Mouse (Mus musculus): Measurements from ENCODE around the gene Hnrnph3.
A peak's percentile ranks its signal among the peaks of the same experiment; 100 is the strongest.
"Not testable (repeated sequence)": the region's sequence is repeated elsewhere in the genome, so short reads cannot be mapped to it uniquely, and the experiment has no call there.

Hnrnph3 gene

DNA sequence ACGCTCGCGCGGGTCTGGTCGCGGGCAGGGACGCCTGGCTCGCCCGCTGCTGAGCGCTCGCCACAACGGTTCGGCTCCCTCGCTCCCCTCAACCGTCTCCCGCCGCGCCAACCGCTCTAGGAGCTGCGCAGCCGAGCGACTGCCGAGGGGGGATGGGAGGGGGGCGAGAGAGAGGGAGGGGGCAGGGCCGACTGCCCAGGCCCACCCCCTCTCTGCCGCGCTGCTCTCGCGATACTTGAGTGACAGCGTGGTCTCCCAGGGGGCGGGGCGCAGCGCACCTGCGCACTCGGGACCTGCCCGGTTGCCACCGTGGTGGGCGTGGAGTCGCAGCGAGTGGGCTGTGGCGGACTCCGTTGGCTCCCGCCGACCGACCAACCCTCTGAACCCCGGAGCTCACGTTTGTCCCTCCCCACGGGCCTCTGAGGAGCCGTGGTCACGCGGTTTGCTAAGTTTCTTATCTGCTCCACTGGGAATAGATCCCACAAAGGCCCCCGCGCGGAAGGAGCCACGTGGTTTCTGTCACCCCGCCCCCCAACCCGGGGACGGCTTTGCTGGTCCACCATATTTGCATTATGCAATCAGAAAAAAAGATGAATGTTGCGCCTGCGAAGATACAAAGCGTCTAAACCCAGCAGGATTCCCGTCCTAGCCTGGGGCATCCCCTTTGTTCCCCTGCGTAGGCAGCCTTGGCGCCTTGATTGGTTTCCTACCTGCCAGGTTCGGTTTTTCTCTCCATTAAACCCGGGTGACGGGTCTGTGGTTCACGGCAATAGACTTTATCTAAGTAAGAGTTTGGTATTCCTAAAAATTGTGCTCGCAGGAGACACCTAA, at the start of gene Hnrnph3, which contains the start of gene Pbld2:
Gene Hnrnph3, minus strand, starts transcription at position 469 of the 831 bp plus-strand sequence.
Gene Pbld2, plus strand, starts transcription at position 567 of the 831 bp plus-strand sequence.
- DNase-seq (ENCODE audit: low spot score), result peak; percentile 98

DNA sequence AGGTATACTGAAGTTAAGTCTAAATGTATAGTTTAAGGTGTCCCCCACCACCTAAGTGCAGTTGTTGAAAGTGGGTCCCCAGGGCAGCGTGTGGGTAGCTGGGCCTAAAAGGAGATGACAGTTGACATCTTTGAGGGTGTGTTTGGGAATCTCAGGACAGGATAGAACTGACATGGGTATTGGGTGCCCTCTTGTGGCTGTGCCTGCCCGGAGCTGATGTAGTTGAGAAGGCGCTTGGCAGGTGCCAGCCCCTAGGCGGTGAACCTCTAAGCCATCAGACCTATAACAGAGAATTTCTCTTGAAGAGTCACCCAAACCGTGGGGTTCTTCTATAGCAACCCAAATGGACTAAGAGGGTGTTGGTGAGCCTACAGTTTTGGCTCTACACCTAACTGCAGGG, 42.0 kb upstream of the Hnrnph3 start:
- DNase-seq (ENCODE audit: low spot score), result peak; percentile 49

DNA sequence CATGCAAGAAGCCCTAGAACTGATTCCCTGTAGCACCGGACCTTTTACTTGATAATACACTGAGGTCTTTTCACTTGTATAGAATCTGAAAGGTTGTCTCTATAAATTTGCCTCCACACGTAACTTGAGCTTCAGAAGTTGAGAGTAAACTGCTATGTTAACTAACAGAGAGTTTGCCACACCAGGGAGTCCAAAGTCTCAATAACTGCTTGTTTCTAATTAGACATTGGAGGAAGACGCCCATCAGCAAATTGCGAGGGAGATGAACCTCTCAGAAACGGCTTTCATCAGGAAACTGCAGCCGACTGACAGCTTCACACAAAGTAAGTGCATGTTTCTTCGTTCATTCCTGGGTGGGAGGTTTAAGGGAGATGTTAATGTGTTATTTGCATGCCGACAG, 41.5 kb upstream of the Hnrnph3 start:
- no peak for DNase-seq (ENCODE audit: low spot score)

DNA sequence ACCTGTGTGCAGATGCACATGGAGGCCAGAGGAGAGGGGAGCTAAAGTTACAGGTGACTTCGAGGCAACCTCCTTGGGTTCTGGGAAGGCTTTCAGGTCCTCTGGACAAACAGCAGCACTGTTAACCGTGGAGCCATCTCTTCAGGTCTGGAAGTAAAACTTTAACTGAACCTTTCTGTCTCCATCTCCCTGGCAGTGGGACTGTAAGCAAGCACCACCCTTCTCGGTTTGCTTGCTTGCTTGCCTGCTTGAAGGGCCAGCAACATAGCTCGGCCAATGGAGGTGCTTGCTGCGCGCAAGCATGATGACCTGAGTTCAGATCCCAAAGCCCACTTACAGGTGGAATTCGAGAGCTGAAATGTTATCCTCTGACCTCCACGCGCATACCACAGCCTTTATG, 40.5 kb upstream of the Hnrnph3 start:
- no peak for DNase-seq (ENCODE audit: low spot score)

DNA sequence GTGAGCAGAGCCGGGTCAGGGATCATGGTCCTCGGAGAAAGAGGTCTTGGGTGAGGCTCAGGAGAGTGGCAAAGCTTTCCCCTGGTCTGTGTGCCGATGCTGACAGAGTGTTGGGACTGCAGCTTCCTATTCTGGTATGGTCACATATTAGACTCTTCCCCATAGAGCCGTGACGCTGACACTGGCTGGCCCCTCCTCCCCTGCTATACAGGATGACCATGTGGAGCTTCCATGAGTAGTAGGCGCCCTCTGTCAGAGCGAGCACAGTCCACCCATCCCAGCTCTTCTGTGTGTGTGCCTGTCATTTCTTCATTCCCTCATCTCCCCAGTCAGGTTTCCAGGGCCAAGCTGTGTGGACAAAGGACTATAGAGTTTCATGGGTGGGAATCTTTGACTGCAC, 39.3 kb upstream of the Hnrnph3 start:
- DNase-seq (ENCODE audit: low spot score), result no peak

DNA sequence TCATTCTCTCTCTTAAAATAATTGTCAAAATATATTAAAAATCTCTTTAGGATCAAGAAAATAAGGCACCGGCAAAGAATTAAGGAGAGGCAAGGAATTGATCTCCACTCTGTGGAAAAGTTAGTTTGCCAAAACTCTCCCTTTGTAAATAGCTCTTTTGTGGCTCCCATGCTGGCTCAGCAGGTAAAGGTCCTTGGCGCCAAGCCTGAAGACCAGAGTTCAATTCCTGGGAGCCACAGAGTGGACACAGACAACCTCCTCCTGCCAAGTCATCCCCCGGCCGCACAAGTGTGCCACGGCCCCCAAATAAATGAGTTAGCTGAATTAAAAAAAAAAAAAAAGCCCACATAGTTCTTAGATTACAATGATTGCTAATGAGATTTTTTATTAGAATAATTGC, 38.7 kb upstream of the Hnrnph3 start:
- DNase-seq (ENCODE audit: low spot score), result no peak

DNA sequence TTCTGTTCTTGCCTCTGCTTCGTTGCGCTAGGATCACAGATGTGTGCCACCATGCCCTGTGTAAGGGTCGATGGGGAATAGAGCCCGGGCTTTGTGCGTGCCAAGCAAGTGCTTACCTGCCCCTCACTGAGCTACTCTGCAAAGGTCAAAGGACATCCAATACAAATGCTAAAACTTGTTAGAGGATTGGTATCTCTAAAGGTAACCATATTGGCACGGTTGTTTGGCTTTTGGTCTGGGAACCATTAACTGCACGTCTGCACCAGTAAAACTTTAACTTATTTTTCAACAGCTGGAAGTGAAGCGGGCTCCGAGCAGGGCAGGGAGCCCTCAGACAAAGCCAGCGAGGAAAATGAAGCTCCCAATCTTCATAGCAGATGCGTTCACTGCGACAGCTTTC, 37.2 kb upstream of the Hnrnph3 start:
- DNase-seq (ENCODE audit: low spot score), result no peak

DNA sequence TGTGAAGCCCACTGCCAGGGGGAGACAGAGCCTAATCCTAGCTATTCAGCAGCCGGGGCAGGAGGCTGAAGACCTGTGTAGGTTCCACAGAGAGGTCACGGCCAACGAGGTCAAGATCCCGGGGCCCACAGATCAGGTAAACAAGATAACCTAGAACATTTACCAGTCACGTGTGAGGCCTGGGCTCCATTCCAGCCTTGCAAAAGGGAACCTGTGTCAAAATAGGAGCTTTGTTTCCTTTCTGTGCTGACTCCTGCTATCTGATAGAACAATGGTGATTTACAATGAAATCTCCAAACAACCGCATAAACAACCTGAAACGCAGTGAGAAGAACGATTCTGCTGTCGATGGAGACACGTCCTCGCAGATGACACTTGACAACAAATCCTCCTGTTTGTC, 36.4 kb upstream of the Hnrnph3 start:
- peak; percentile 11 for DNase-seq (ENCODE audit: low spot score)

DNA sequence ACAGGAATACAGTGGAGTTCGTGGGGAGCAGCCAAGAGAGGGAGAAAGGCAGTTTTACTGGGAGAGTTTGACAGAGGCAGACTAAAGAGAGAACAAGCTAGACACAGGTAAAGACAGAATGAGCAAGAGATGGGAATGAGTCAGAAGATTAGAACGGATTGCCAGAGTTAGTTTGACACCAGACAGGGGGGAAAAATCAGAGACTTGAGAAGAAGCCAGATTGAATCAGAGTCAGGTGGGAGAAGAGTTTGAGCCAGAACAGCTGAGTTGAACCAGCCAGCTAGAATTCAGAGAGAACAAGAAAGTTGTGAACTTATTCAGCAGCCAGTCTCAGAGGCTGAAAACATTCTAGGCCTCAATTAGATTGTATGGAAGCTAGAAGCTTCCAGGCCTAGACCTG, 35.8 kb upstream of the Hnrnph3 start, which contains the start of gene Pbld1:
Gene Pbld1, plus strand, starts transcription at position 301 of the 400 bp plus-strand sequence.
- DNase-seq (ENCODE audit: low spot score), result no peak

DNA sequence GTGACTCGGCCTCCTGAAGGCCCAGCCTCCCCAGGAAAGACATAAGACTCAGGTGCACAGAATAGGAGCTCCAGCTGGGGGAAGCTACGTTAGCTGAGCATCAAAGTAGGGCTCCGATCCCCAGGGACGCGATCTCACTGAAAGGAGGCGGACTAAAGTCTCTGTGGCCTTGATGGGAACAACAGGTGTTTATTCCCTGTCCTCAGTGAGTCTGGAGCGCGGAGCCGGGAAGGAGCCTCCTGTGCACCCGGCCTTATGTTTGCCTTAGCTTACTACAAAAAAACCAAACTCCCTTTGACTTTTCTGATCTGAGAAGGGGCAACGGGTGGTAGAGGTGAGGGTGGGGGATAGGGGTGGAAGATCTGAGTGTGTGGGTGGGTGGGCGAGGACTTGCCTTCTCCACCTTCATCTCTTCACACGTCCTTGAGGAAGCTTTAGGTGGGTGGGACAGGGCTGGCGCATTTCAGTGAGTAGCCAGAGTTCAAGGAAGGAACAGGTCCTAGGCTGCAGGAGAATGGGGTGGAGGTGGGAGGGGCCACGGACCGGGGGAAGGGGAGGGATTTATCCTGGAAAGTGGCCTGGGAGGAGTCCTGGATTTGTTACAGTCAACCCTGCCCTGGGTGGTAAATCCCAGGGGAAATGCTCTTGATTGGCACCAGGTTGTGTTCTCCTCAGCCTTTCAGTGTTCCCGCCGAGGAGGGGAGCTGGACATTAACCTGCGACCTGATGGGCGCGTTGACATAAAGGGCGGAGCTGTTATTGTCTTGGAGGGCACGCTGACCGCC, 33.1 kb upstream of the Hnrnph3 start:
- peak; percentile 9 for DNase-seq (ENCODE audit: low spot score)

DNA sequence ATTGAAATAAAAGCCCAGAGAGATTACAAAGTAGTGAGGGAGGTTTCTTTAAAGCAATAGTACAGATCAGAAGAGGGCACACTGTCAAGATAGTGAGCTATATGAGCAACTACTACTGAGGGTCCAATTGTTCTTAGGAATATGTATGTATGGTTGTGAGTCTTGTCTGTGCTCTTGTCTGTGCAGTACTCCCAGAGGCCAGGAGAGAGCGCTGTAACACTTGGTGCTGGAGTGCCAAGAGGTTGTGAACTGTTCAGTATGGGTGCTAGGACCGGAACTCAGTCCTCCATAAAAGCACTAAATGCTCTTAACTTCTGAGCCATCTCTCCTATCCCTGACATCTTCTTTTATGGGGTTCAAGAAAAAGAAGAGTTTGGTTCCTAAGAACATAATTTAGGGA, 30.6 kb upstream of the Hnrnph3 start:
- no peak for DNase-seq (ENCODE audit: low spot score)

DNA sequence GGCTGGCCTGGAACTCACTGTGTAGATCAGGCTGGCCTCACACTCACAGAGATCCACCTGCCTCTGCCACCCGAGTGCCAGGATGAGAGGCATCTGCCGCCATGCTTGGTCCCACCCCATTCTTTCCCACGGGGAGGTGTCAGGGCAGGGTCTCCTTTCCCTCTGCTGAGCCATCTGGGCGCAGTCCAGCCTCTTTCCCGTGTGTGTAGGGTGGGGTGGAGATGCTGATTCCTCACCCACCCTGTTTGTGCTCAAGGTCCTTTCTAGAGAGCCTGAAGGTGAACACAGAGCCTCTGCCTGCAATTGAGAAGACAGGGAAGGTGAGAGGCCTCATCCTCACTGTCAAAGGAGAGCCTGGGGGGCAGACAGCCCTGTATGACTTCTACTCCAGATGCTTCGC, 30.1 kb upstream of the Hnrnph3 start:
- not testable (repeated sequence) for DNase-seq (ENCODE audit: low spot score)

DNA sequence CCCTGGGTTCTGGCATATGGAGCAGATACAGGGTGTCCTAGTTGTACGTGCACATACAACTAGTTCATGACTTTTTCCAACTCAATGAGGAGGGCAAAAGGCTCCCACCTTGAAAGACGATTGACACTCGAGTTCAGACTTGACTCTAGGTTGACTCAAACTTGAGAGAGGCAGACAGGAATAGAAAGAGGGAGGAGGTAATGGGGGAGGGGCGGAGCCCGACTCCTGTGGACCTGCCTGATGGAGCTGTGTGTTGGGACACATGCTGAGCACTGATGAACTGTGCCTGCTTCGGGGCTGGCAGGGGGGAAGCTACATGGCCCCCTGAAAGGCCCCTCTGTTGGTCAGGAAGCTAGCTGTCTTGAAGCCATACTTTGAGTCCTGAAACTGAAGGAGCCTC, 29.0 kb upstream of the Hnrnph3 start:
- no peak for DNase-seq (ENCODE audit: low spot score)

DNA sequence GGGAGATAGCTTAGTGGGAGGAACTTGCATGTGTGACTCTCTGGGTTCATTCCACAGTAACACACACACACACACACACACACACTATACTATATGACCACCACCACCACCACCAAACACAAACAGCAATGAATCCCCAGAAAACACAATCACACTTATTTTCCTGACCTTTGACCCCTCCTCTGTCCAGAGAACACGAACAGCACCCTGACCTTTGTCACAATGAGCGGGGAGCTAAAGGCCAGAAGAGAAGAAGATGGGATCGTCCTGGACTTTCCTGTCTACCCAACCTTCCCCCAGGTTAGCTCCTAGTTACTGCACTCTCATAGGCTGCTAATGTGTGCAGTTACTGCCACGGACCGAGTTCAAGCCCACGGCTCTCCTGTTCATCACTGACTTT, 28.0 kb upstream of the Hnrnph3 start:
- no peak for DNase-seq (ENCODE audit: low spot score)

DNA sequence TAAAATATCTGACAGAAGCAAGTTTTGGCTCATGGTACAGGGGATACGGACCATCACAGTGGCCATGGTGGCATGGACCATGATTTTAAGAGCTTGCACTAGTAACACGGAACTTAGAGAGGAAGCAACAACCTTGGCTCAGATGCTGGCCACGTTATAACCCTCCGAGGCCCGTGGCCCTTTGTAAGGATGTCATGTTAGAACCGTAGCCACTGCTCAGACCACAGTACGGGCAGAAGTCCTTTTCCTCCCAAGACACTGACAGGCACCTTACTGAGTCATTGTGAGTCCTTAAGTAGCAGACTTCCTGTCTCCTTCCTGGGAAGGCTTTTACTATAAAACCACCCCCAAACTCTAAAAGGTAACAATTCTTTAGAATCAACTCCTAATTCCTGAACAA, 27.2 kb upstream of the Hnrnph3 start:
- no peak for DNase-seq (ENCODE audit: low spot score)

DNA sequence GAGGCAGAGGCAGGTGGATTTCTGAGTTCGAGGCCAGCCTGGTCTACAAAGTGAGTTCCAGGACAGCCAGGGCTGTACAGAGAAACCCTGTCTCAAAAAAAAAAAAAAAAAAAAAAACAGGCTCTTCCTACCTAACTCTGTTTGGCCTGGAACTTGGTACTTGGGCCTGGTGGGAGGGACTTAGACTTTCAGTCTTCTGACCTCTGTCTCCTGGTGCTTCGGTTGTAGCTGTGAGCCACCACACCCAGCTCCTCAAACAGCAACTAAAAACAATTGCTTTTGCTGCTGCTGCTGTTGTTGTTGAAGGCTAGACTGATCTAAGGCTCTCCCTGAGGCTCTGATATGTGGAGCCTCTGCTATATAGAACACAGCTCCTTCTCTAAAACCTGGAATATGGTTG, 25.1 kb upstream of the Hnrnph3 start:
- no peak for DNase-seq (ENCODE audit: low spot score)

DNA sequence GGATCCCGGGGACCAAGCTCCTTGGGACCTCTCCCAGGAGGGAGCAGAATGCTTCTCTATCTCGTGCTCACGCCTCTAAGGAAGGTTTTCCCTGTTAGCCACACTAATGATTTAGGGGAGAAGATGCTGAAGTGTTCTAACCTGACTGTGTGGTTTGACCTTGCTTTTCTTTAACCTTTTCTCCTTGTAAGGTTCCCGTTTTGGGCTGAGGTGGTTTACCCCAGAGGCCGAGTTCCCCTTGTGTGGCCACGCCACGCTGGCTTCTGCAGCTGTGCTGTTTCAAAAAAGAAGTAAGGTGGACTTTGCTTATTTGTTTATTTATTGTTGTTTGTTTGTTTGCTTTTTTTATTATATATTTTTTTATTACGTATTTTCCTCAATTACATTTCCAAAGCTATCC, 23.7 kb upstream of the Hnrnph3 start:
- DNase-seq (ENCODE audit: low spot score), result no peak

DNA sequence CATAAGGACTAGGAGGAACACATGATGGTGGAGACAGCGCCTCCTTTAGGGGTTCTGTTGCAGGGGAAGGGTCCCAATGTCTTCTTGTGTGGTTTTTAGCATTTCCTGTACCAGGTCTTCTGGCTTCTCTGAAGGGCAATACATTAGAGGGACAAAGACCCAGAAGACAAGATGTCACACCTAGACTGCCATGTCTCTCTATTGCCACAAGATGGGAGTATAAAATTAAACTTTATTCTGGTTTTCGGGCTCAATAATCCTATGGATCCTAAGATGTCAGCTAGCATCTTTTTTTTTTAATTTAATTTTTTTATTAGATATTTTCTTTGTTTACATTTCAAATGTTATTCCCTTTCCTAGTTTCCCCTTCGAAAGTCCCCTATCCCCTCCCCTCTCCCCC, 19.1 kb upstream of the Hnrnph3 start:
- DNase-seq (ENCODE audit: low spot score), result no peak

DNA sequence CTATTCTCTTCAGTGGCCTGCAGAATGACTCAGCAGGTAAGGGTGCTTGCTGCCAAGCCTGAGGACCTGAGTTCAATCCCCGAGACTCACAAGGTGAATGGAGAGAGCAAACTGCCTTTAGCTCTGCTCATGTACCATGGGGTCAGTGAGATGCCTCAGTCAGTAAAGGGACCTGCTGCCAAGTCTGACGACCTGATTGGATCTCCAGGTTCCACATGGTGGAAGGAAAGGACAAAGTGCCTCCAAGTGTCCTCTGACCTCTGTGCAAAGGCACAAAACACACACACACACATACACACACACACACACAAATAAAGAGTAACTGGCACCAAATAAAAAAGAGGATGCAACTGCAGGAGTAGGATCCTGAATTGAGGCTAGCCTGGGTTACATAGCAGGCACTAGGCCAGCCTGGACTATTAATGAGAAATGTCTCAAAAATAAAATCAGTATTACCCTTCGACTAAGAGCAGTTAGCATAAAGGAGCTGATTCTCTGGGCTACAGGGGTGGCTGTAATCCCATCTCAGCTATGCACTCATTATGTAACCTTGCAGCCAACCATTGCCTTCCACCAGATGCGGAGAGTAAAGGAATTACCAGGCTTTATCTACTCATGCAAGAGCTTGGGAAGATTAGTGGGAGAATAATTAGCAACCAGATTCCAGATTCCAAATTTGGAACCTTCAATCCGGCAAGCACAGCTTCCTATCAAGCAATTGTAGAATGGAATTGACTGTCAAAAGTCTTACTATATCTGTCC, 16.0 kb upstream of the Hnrnph3 start:
- no peak for DNase-seq (ENCODE audit: low spot score)

DNA sequence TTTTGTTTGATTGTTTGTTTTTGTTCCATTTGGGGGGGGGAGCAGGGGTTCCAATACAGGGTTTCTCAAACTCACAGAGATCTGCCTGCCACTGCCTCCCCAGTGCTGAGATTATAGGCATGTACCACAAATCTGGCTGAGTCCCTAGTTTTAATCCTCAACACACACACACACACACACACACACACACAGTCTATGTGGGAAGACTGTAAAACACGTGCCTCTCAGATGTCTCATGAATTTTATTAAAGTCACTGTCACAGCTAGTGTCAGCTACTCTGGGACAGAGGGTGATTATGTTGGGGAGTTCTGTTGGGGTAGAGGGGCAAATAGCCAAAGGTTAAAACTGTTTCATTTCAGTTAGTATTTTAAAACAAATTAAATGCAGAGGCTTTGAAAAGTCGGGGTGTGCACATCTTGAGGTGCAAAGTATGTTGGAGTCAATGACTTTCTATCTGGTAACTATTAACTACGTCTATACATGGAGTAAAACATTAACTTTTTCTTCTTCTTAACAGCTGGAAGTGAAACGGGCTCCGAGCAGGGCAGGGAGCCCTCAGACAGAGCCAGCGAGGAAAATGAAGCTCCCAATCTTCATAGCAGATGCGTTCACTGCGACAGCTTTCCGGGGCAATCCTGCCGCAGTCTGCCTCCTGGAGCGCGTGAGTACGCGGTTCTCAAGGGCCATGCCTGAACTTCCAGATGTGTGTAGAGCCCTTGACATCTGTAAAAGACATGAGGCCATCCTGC, 14.7 kb upstream of the Hnrnph3 start:
- no peak for DNase-seq (ENCODE audit: low spot score)

DNA sequence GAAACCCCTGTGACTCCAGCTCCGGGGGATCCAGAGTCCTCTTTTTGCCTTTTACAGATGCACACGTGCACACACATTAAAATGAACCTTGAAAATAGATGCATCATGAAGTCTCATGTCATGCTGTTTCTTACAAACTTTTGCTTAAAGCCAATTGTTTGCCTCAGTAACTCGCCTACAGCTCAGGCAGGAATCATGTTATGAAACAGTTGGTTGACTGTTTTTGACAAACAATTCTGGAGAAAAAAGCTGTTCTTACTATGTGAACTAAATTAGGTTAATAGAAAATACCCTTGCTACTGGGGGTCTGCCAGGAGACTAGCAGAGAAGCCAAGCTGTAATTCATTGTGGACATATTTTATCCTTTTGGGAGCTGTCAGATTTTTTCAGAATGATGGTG, 8.9 kb upstream of the Hnrnph3 start:
- DNase-seq (ENCODE audit: low spot score), result no peak

DNA sequence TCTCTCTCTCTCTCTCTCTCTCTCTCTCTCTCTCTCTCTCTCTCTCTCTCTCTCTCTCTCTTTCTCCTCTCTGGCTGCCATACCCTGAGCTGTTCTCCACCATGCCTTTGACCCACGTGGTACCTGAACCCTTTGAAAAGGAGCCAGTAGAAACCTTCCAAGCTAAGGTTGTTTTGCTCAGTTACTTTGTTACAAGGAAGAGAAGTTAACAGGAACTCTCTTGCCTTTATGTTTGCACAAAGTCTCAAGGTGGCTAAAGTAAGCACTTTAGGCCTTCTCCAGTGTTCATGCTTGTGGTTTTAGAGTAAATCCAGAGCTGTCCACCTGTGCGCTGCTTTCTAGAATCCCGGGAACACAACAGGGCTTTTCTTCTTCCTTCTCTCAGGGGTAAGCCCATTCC, 8.2 kb upstream of the Hnrnph3 start:
- DNase-seq (ENCODE audit: low spot score), result no peak
